In genomic region chr5:23652326-23652725, GRCm38 (mm10) we compare ENCODE assay signal across 20 mouse cellular contexts. TPM values are rescaled to one million over a fixed set of nuclear protein-coding genes. Genes with fewer than 3 reads are reported as not detected.
DNase-seq lines count a peak whose midpoint lies in the region; ATAC-seq and TF ChIP-seq lines count a peak whose summit lies in the region.
"Had no signal": no experiment of that assay in that cellular context is flagged by ENCODE, and none has a peak within 500 bp of the region (broad histone marks: within the 10 kb centered on the region; RNA-seq: fewer than 3 reads in every experiment).

No protein-coding gene starts in this region.

- no peaks in the 10 kb centered on the region for H3K36me3 ChIP-seq in heart, embryonic 11.5 days (ENCODE audit: control insufficient read depth, insufficient read depth, low read length)
- no peaks in the 10 kb centered on the region for H3K36me3 ChIP-seq in E14TG2a.4 (ENCODE audit: insufficient read depth, low read length)
- H3K36me3 ChIP-seq in embryonic facial prominence, embryonic 11.5 days (replicated peaks; ENCODE audit: control insufficient read depth, insufficient read depth, low read depth, low read length), result no peaks in the 10 kb centered on the region
- H3K36me3 ChIP-seq: forebrain, embryonic 12.5 days; heart, embryonic 12.5 days; hindbrain, embryonic 10.5 days; hindbrain, embryonic 15.5 days had no signal

- H3K27ac ChIP-seq in heart, embryonic 11.5 days (ENCODE audit: low read depth, low read length), result no peak overlapping the region
- no peak overlapping the region for H3K27ac ChIP-seq in embryonic facial prominence, embryonic 11.5 days (replicated peaks; ENCODE audit: low read depth, low read length)
- H3K27ac ChIP-seq: forebrain, embryonic 12.5 days; hindbrain, embryonic 10.5 days; hindbrain, embryonic 15.5 days had no signal

- H3K9ac ChIP-seq in heart, embryonic 11.5 days (ENCODE audit: low read depth, low read length), result no peak overlapping the region
- H3K9ac ChIP-seq in embryonic facial prominence, embryonic 11.5 days (replicated peaks; ENCODE audit: low read length), result no peak overlapping the region
- H3K9ac ChIP-seq: forebrain, embryonic 12.5 days; heart, embryonic 12.5 days; hindbrain, embryonic 15.5 days had no signal

- H3K4me1 ChIP-seq in heart, embryonic 11.5 days (ENCODE audit: control insufficient read depth, insufficient read depth, low read length), result no peaks in the 10 kb centered on the region
- H3K4me1 ChIP-seq in E14TG2a.4 (replicated peaks; ENCODE audit: low read depth, low read length), result peaks cover 21% of the 10 kb centered on the region
- H3K4me1 ChIP-seq in embryonic facial prominence, embryonic 11.5 days (ENCODE audit: control insufficient read depth, insufficient read depth, low read length), result no peaks in the 10 kb centered on the region
- H3K4me1 ChIP-seq: hindbrain, embryonic 10.5 days had no signal

- H3K9me3 ChIP-seq in heart, embryonic 11.5 days (replicated peaks; ENCODE audit: control insufficient read depth, low read length), result no peaks in the 10 kb centered on the region
- no peaks in the 10 kb centered on the region for H3K9me3 ChIP-seq in E14TG2a.4 (ENCODE audit: low read length)
- H3K9me3 ChIP-seq in embryonic facial prominence, embryonic 11.5 days (replicated peaks; ENCODE audit: control insufficient read depth, low read length), result no peaks in the 10 kb centered on the region
- H3K9me3 ChIP-seq: forebrain, embryonic 12.5 days; heart, embryonic 12.5 days; hindbrain, embryonic 10.5 days; hindbrain, embryonic 15.5 days had no signal

- no peak for TF ChIP-seq CTCF in E14TG2a.4 (conservative IDR thresholded peaks at IDR 0.05; ENCODE audit: low read length)

- no peak for ATAC-seq in heart, embryonic 11.5 days (replicated peaks; ENCODE audit: insufficient number of reproducible peaks, low FRiP score, low TSS enrichment)
- ATAC-seq in embryonic facial prominence, embryonic 11.5 days (replicated peaks; ENCODE audit: insufficient number of reproducible peaks, low FRiP score, low TSS enrichment, low read depth), result no peak
- ATAC-seq in activated CD4-positive, CD25-positive, alpha-beta regulatory T cell, adult 4 months, result no peak
- ATAC-seq: forebrain, embryonic 16.5 days; intestine, embryonic 16.5 days had no signal

- WGBS in heart, embryonic 11.5 days (ENCODE audit: insufficient replicate concordance), result 69% methylated on average over 7 of the region's 7 CpGs
- 75% methylated on average over 7 of the region's 7 CpGs for WGBS in embryonic facial prominence, embryonic 11.5 days

- H3K27me3 ChIP-seq in heart, embryonic 11.5 days (ENCODE audit: control insufficient read depth, insufficient read depth, low read length), result no peaks in the 10 kb centered on the region
- no peaks in the 10 kb centered on the region for H3K27me3 ChIP-seq in E14TG2a.4 (ENCODE audit: insufficient read depth, low read length)
- no peaks in the 10 kb centered on the region for H3K27me3 ChIP-seq in embryonic facial prominence, embryonic 11.5 days (ENCODE audit: control insufficient read depth, insufficient read depth, low read length)
- H3K27me3 ChIP-seq: forebrain, embryonic 12.5 days; heart, embryonic 12.5 days; hindbrain, embryonic 15.5 days had no signal

- H3K4me2 ChIP-seq in heart, embryonic 11.5 days, result no peak overlapping the region
- H3K4me2 ChIP-seq in embryonic facial prominence, embryonic 11.5 days (ENCODE audit: low read depth, low read length), result no peak overlapping the region
- H3K4me2 ChIP-seq: forebrain, embryonic 12.5 days; heart, embryonic 12.5 days; hindbrain, embryonic 15.5 days had no signal

- no peak overlapping the region for H3K4me3 ChIP-seq in heart, embryonic 11.5 days (ENCODE audit: low read depth, low read length)
- 0 out of 2 replicates have a peak overlapping the region, but pooled peaks have one; percentile 3 for H3K4me3 ChIP-seq in E14TG2a.4 (replicated peaks; ENCODE audit: low read length)
- H3K4me3 ChIP-seq in embryonic facial prominence, embryonic 11.5 days (ENCODE audit: low read depth, low read length), result no peak overlapping the region
- H3K4me3 ChIP-seq: forebrain, embryonic 12.5 days; heart, embryonic 12.5 days; hindbrain, embryonic 10.5 days; hindbrain, embryonic 15.5 days had no signal

- DNase-seq in heart, adult 11 months, result peak; percentile 31
- peak; percentile 12 for DNase-seq in embryonic facial prominence, embryonic 11.5 days (ENCODE audit: low spot score)
- DNase-seq in gonadal fat pad, adult 2 months (ENCODE audit: low read depth), result peak; percentile 58
- no peak for DNase-seq in right cerebral cortex, adult 2 months (ENCODE audit: low spot score in 2 of 2)
- no peak for DNase-seq in adrenal gland, postnatal 36 days
- DNase-seq: adrenal gland, adult 8-10 months; cerebellum, adult 11-12 months; cerebellum, adult 9-10 months; cerebellum, postnatal 25 days; gastrocnemius, postnatal 25 days; heart, adult 18-20 months had no signal

RNA-seq across cellular contexts. Expression of gene Srpk2, which starts 32.1 kb away (rescaled TPM):
- 44.0 and 46.4 TPM in 2 replicates for polyA plus RNA-seq in heart, embryonic 11.5 days (2014; fragmentation: Nextera tagmentation; extraction: Ambion mirVana)
- 53.9 and 54.6 TPM in 2 replicates for polyA plus RNA-seq in embryonic facial prominence, embryonic 11.5 days (2014; fragmentation: Nextera tagmentation; extraction: Ambion mirVana)
- 12.6 and 12.9 TPM in 2 replicates for polyA plus RNA-seq in gonadal fat pad, adult 2 months (2012; rRNA removed)
- polyA plus RNA-seq in activated CD4-positive, CD25-positive, alpha-beta regulatory T cell, adult 4 months (2017; shearing (Covaris generic)), result 10 to 100 TPM; 74.3 to 80.2 TPM
- 10 to 100 TPM; 46.6 to 47.2 TPM for total RNA-seq in adrenal gland, postnatal 36 days (2021)

Comparison
In these comparisons a context has a peak if more than half of its experiments do, and no peak if none do; other contexts are left out.
1. DNase-seq: peak in heart, adult 11 months (single experiment), embryonic facial prominence, embryonic 11.5 days (single experiment) and gonadal fat pad, adult 2 months (single experiment); none in right cerebral cortex, adult 2 months (0 of 2) and adrenal gland, postnatal 36 days (0 of 2).